Mouse (Mus musculus): ENCODE data around the gene Pim3.

The Pim3 gene

GRCm38 (mm10) chr15:88837199-88837932 lies 24.6 kb upstream of the Pim3 start:
- DNase-seq: peak; percentile 80

GRCm38 (mm10) chr15:88837977-88838376 lies 24.0 kb upstream of the Pim3 start:
- peak; percentile 34 for DNase-seq

- peak; percentile 62 for DNase-seq
These were observed 22.7 kb upstream of the Pim3 start for GRCm38 (mm10) chr15:88839271-88839670.

- DNase-seq: peak; percentile 43
These were observed 21.9 kb upstream of the Pim3 start for GRCm38 (mm10) chr15:88840126-88840525.

GRCm38 (mm10) chr15:88841160-88841559 lies 20.8 kb upstream of the Pim3 start:
- no peak for DNase-seq

GRCm38 (mm10) chr15:88841580-88842299 lies 20.2 kb upstream of the Pim3 start:
- no peak for DNase-seq

- no peak for DNase-seq
These were observed 19.7 kb upstream of the Pim3 start for GRCm38 (mm10) chr15:88842300-88842673.

GRCm38 (mm10) chr15:88843486-88844097 lies 18.4 kb upstream of the Pim3 start:
- peak; percentile 49 for DNase-seq

GRCm38 (mm10) chr15:88844966-88845365 lies 17.0 kb upstream of the Pim3 start:
- DNase-seq: no peak

GRCm38 (mm10) chr15:88848661-88849060 lies 13.3 kb upstream of the Pim3 start:
- DNase-seq: no peak

- no peak for DNase-seq
These were observed 12.4 kb upstream of the Pim3 start for GRCm38 (mm10) chr15:88849621-88850020.

GRCm38 (mm10) chr15:88850146-88850826 lies 11.7 kb upstream of the Pim3 start:
- DNase-seq: no peak

- no peak for DNase-seq
These were observed 10.9 kb upstream of the Pim3 start for GRCm38 (mm10) chr15:88851076-88851475.

GRCm38 (mm10) chr15:88851507-88852149 lies 10.4 kb upstream of the Pim3 start:
- DNase-seq: no peak

- no peak for DNase-seq
These were observed 8.9 kb upstream of the Pim3 start for GRCm38 (mm10) chr15:88853106-88853505.

GRCm38 (mm10) chr15:88854119-88854968 lies 7.6 kb upstream of the Pim3 start:
- DNase-seq: no peak

GRCm38 (mm10) chr15:88854969-88855830 lies 6.8 kb upstream of the Pim3 start:
- no peak for DNase-seq

- DNase-seq: no peak
These were observed 6.0 kb upstream of the Pim3 start for GRCm38 (mm10) chr15:88855896-88856417.

GRCm38 (mm10) chr15:88856613-88857012 lies 5.4 kb upstream of the Pim3 start:
- no peak for DNase-seq

- no peak for DNase-seq
These were observed 4.6 kb upstream of the Pim3 start for GRCm38 (mm10) chr15:88857361-88857760.

GRCm38 (mm10) chr15:88858141-88858541 lies 3.8 kb upstream of the Pim3 start:
- DNase-seq: no peak
